Mouse (Mus musculus) ES-Bruce4 (cell line): ENCODE data around the gene Zfp217.

Source experiments
- CTCF ChIP-seq: IDR thresholded peaks from one replicate; pipeline ENCODE4 v1.8.1; 2011; ENCODE audit warnings: low read depth, low read length
- EP300 ChIP-seq: IDR thresholded peaks from 2 replicates; pipeline ENCODE4 v1.6.1; 2011; ENCODE audit warnings: low read depth, low read length; ENCODE audit not compliant: insufficient read depth
- POLR2A ChIP-seq: IDR thresholded peaks from one replicate; pipeline ENCODE4 v1.8.1; 2011; ENCODE audit warnings: low read length; ENCODE audit not compliant: insufficient read depth

GRCm38 (mm10) chr2:170134026-170134690 lies 13.7 kb downstream of the Zfp217 start:
- no peak for TF ChIP-seq EP300
- no peak for TF ChIP-seq POLR2A
- TF ChIP-seq CTCF, result no peak
